Mouse (Mus musculus): ENCODE data around the gene 4933427D14Rik. TPM values are rescaled to one million over a fixed set of nuclear protein-coding genes. Genes with fewer than 3 reads are reported as not detected.
A peak's percentile ranks its signal among the peaks of the same experiment; 100 is the strongest.

Gene 4933427D14Rik
- polyA plus RNA-seq, 1 experiment from 2014 or later = 7.5 TPM

GRCm38 (mm10) chr11:72207834-72208377 lies 647 bp upstream of the 4933427D14Rik start:
- Histone ChIP-seq H3K4me3 (ENCODE audit: low read length) (peak overlapping the region; percentile 96), H3K4me2 (ENCODE audit: low read depth, low read length) (peak overlapping the region; percentile 84), H3K27me3 (ENCODE audit: control insufficient read depth, insufficient read depth, low read length) (no peaks in the 10 kb centered on the region), H3K27ac (ENCODE audit: low read length) (peak overlapping the region; percentile 43), H3K9ac (ENCODE audit: low read length) (peak overlapping the region; percentile 93), H3K4me1 (ENCODE audit: control insufficient read depth, insufficient read depth, low read length) (peaks cover 13% of the 10 kb centered on the region), H3K36me3 (ENCODE audit: control insufficient read depth, insufficient read depth) (peaks cover 16% of the 10 kb centered on the region), H3K9me3 (replicated peaks; ENCODE audit: control insufficient read depth, low read length) (no peaks in the 10 kb centered on the region)
- 12% methylated on average over 17 of the region's 17 CpGs for WGBS
- no peak for ATAC-seq (replicated peaks; ENCODE audit: extremely low read depth, insufficient read depth, low FRiP score)

GRCm38 (mm10) chr11:72206341-72207203 lies 687 bp downstream of the 4933427D14Rik start, which contains the start of gene Gm43951:
Gene Gm43951 (minus strand): TSS chr11:72206840.
- H3K4me3 ChIP-seq (ENCODE audit: low read length) = peak within 1 kb of the TSS; percentile 96
- H3K27me3 ChIP-seq (ENCODE audit: control insufficient read depth, insufficient read depth, low read length) = no peaks in the 10 kb centered on the region
- H3K4me1 ChIP-seq (ENCODE audit: control insufficient read depth, insufficient read depth, low read length) = peaks cover 15% of the 10 kb centered on the region
- peak within 1 kb of the TSS; percentile 84 for H3K4me2 ChIP-seq (ENCODE audit: low read depth, low read length)
- peak within 1 kb of the TSS; percentile 69 for H3K27ac ChIP-seq (ENCODE audit: low read length)
- H3K9me3 ChIP-seq (replicated peaks; ENCODE audit: control insufficient read depth, low read length) = no peaks in the 10 kb centered on the region
- peak; percentile 7; the same call in 1 of the 2 replicates for ATAC-seq (replicated peaks; ENCODE audit: extremely low read depth, insufficient read depth, low FRiP score)
- under 1% methylated on average over 43 of the region's 43 CpGs for WGBS
- peak within 1 kb of the TSS; percentile 93 for H3K9ac ChIP-seq (ENCODE audit: low read length)
- H3K36me3 ChIP-seq (ENCODE audit: control insufficient read depth, insufficient read depth) = peaks cover 19% of the 10 kb centered on the region

- 82% methylated on average over 6 of the region's 6 CpGs for WGBS
- H3K4me3 ChIP-seq (ENCODE audit: low read length) = no peak overlapping the region
- peaks cover 15% of the 10 kb centered on the region for H3K4me1 ChIP-seq (ENCODE audit: control insufficient read depth, insufficient read depth, low read length)
Observed at GRCm38 (mm10) chr11:72205256-72205655, 2.0 kb downstream of the 4933427D14Rik start.

GRCm38 (mm10) chr11:72203440-72203839 lies 3.8 kb downstream of the 4933427D14Rik start:
- Histone ChIP-seq H3K9me3 (replicated peaks; ENCODE audit: control insufficient read depth, low read length) (no peaks in the 10 kb centered on the region), H3K27ac (ENCODE audit: low read length) (no peak overlapping the region), H3K4me1 (ENCODE audit: control insufficient read depth, insufficient read depth, low read length) (peaks cover 15% of the 10 kb centered on the region), H3K27me3 (ENCODE audit: control insufficient read depth, insufficient read depth, low read length) (no peaks in the 10 kb centered on the region), H3K9ac (ENCODE audit: low read length) (no peak overlapping the region), H3K4me3 (ENCODE audit: low read length) (no peak overlapping the region), H3K36me3 (ENCODE audit: control insufficient read depth, insufficient read depth) (peaks cover 8% of the 10 kb centered on the region), H3K4me2 (ENCODE audit: low read depth, low read length) (no peak overlapping the region)
- 79% methylated on average over 1 of the region's 1 CpGs for WGBS
- no peak for ATAC-seq (replicated peaks; ENCODE audit: extremely low read depth, insufficient read depth, low FRiP score)

More at GRCm38 (mm10) chr11:72205256-72205655, 2.0 kb downstream of the 4933427D14Rik start:
- Histone ChIP-seq H3K27ac (ENCODE audit: low read length) (no peak overlapping the region), H3K9ac (ENCODE audit: low read length) (no peak overlapping the region), H3K9me3 (replicated peaks; ENCODE audit: control insufficient read depth, low read length) (no peaks in the 10 kb centered on the region), H3K4me2 (ENCODE audit: low read depth, low read length) (no peak overlapping the region), H3K36me3 (ENCODE audit: control insufficient read depth, insufficient read depth) (peaks cover 12% of the 10 kb centered on the region), H3K27me3 (ENCODE audit: control insufficient read depth, insufficient read depth, low read length) (no peaks in the 10 kb centered on the region)
- no peak for ATAC-seq (replicated peaks; ENCODE audit: extremely low read depth, insufficient read depth, low FRiP score)

- Histone ChIP-seq H3K9ac (ENCODE audit: low read length) (no peak overlapping the region), H3K36me3 (ENCODE audit: control insufficient read depth, insufficient read depth) (peaks cover 9% of the 10 kb centered on the region), H3K4me2 (ENCODE audit: low read depth, low read length) (no peak overlapping the region), H3K4me1 (ENCODE audit: control insufficient read depth, insufficient read depth, low read length) (0 out of 2 replicates have a peak, but pooled peaks cover 4% of the 10 kb centered on the region), H3K27ac (ENCODE audit: low read length) (peak overlapping the region; percentile 64), H3K9me3 (replicated peaks; ENCODE audit: control insufficient read depth, low read length) (no peaks in the 10 kb centered on the region), H3K27me3 (ENCODE audit: control insufficient read depth, insufficient read depth, low read length) (no peaks in the 10 kb centered on the region), H3K4me3 (ENCODE audit: low read length) (no peak overlapping the region)
- WGBS = 75% methylated on average over 8 of the region's 8 CpGs
- ATAC-seq (replicated peaks; ENCODE audit: extremely low read depth, insufficient read depth, low FRiP score) = no peak
Observed at GRCm38 (mm10) chr11:72196506-72196905, 10.8 kb downstream of the 4933427D14Rik start.

GRCm38 (mm10) chr11:72194259-72194658 lies 13.0 kb downstream of the 4933427D14Rik start:
- Histone ChIP-seq H3K27ac (ENCODE audit: low read length) (no peak overlapping the region), H3K36me3 (ENCODE audit: control insufficient read depth, insufficient read depth) (peaks cover 14% of the 10 kb centered on the region)
- WGBS = 86% methylated on average over 2 of the region's 2 CpGs

GRCm38 (mm10) chr11:72190857-72191256 lies 16.4 kb downstream of the 4933427D14Rik start:
- Histone ChIP-seq H3K4me3 (ENCODE audit: low read length) (no peak overlapping the region), H3K4me1 (ENCODE audit: control insufficient read depth, insufficient read depth, low read length) (no peaks in the 10 kb centered on the region), H3K27me3 (ENCODE audit: control insufficient read depth, insufficient read depth, low read length) (no peaks in the 10 kb centered on the region), H3K9me3 (replicated peaks; ENCODE audit: control insufficient read depth, low read length) (no peaks in the 10 kb centered on the region), H3K4me2 (ENCODE audit: low read depth, low read length) (no peak overlapping the region), H3K9ac (ENCODE audit: low read length) (no peak overlapping the region), H3K36me3 (ENCODE audit: control insufficient read depth, insufficient read depth) (peaks cover 8% of the 10 kb centered on the region; the same call in 1 of the 2 replicates), H3K27ac (ENCODE audit: low read length) (no peak overlapping the region)
- WGBS = 92% methylated on average over 1 of the region's 1 CpGs
- no peak for ATAC-seq (replicated peaks; ENCODE audit: extremely low read depth, insufficient read depth, low FRiP score)

More at GRCm38 (mm10) chr11:72194259-72194658, 13.0 kb downstream of the 4933427D14Rik start:
- H3K9ac ChIP-seq (ENCODE audit: low read length) = no peak overlapping the region
- H3K27me3 ChIP-seq (ENCODE audit: control insufficient read depth, insufficient read depth, low read length) = no peaks in the 10 kb centered on the region
- H3K9me3 ChIP-seq (replicated peaks; ENCODE audit: control insufficient read depth, low read length) = no peaks in the 10 kb centered on the region
- no peak overlapping the region for H3K4me2 ChIP-seq (ENCODE audit: low read depth, low read length)
- no peak for ATAC-seq (replicated peaks; ENCODE audit: extremely low read depth, insufficient read depth, low FRiP score)
- H3K4me3 ChIP-seq (ENCODE audit: low read length) = no peak overlapping the region
- H3K4me1 ChIP-seq (ENCODE audit: control insufficient read depth, insufficient read depth, low read length) = 0 out of 2 replicates have a peak, but pooled peaks cover 4% of the 10 kb centered on the region

- 59% methylated on average over 4 of the region's 4 CpGs for WGBS
Observed at GRCm38 (mm10) chr11:72184252-72184651, 23.0 kb downstream of the 4933427D14Rik start.

GRCm38 (mm10) chr11:72181136-72181535 lies 26.1 kb downstream of the 4933427D14Rik start:
- H3K27ac ChIP-seq (ENCODE audit: low read length) = no peak overlapping the region
- H3K27me3 ChIP-seq (ENCODE audit: control insufficient read depth, insufficient read depth, low read length) = no peaks in the 10 kb centered on the region
- H3K4me2 ChIP-seq (ENCODE audit: low read depth, low read length) = no peak overlapping the region
- 91% methylated on average over 4 of the region's 4 CpGs for WGBS
- no peaks in the 10 kb centered on the region for H3K4me1 ChIP-seq (ENCODE audit: control insufficient read depth, insufficient read depth, low read length)
- H3K9me3 ChIP-seq (replicated peaks; ENCODE audit: control insufficient read depth, low read length) = no peaks in the 10 kb centered on the region
- H3K4me3 ChIP-seq (ENCODE audit: low read length) = no peak overlapping the region
- no peak for ATAC-seq (replicated peaks; ENCODE audit: extremely low read depth, insufficient read depth, low FRiP score)
- no peak overlapping the region for H3K9ac ChIP-seq (ENCODE audit: low read length)
- H3K36me3 ChIP-seq (ENCODE audit: control insufficient read depth, insufficient read depth) = peaks cover 10% of the 10 kb centered on the region

More at GRCm38 (mm10) chr11:72184252-72184651, 23.0 kb downstream of the 4933427D14Rik start:
- H3K9me3 ChIP-seq (replicated peaks; ENCODE audit: control insufficient read depth, low read length) = no peaks in the 10 kb centered on the region
- peaks cover 5% of the 10 kb centered on the region for H3K36me3 ChIP-seq (ENCODE audit: control insufficient read depth, insufficient read depth)
- H3K4me1 ChIP-seq (ENCODE audit: control insufficient read depth, insufficient read depth, low read length) = no peaks in the 10 kb centered on the region
- H3K4me3 ChIP-seq (ENCODE audit: low read length) = no peak overlapping the region
- no peak overlapping the region for H3K27ac ChIP-seq (ENCODE audit: low read length)
- no peak overlapping the region for H3K9ac ChIP-seq (ENCODE audit: low read length)
- H3K4me2 ChIP-seq (ENCODE audit: low read depth, low read length) = no peak overlapping the region
- no peaks in the 10 kb centered on the region for H3K27me3 ChIP-seq (ENCODE audit: control insufficient read depth, insufficient read depth, low read length)
- no peak for ATAC-seq (replicated peaks; ENCODE audit: extremely low read depth, insufficient read depth, low FRiP score)

All from heart, embryonic 16.5 days (tissue).